Mouse (Mus musculus): ENCODE data around the gene Mpp3.

GRCm38 (mm10) chr11:102023406-102023805 is 4.9 kb downstream of the Mpp3 start:
- TF ChIP-seq CTCF (IDR thresholded peaks at IDR 0.05; ENCODE audit: extremely low read depth, insufficient read length, insufficient replicate concordance, low read depth, low read length), result no peak
- no peak for TF ChIP-seq POLR2A (IDR thresholded peaks at IDR 0.05; ENCODE audit: low read depth, low read length)
